Mouse (Mus musculus) CH12.LX (cell line): ENCODE measurements around the gene Cbx1. TPM values are rescaled to one million over a fixed set of nuclear protein-coding genes. Genes with fewer than 3 reads are reported as not detected.
A peak's percentile ranks its signal among the peaks of the same experiment; 100 is the strongest.

Experiments
- DNase-seq: peaks from one replicate; pipeline ENCODE4 v3.0.0-alpha.2; 2013; ENCODE audit errors: extremely low read depth
- H3K27ac ChIP-seq: 2 replicates; pipeline ENCODE4 v1.5.1; 2012; ENCODE audit warnings: low read depth, mild to moderate bottlenecking, control low read depth, moderate library complexity; ENCODE audit not compliant: insufficient read depth
- H3K27me3 ChIP-seq: replicated peaks from 2 replicates; pipeline ENCODE3; 2012; ENCODE audit warnings: inconsistent platforms
- H3K36me3 ChIP-seq, 2 experiments: replicated peaks in 1 of 2; 2 replicates each; pipeline versions ENCODE3 to v1.6.1; 2012; ENCODE audit warnings: inconsistent platforms in 1 of 2, low read length in 1 of 2, mild to moderate bottlenecking in 1 of 2, mixed read lengths in 1 of 2, moderate library complexity in 1 of 2; ENCODE audit not compliant: control insufficient read depth in 1 of 2, insufficient read depth in 1 of 2
- H3K4me1 ChIP-seq, 2 experiments: 2 replicates each; pipeline ENCODE4 v1.6.1; 2012; ENCODE audit warnings: inconsistent platforms in 1 of 2, moderate library complexity in 1 of 2; ENCODE audit not compliant: insufficient read depth in 2 of 2, control insufficient read depth in 1 of 2
- H3K4me2 ChIP-seq: 2 replicates; pipeline ENCODE4 v1.6.1; 2012; ENCODE audit warnings: low read depth, mild to moderate bottlenecking, control low read depth; ENCODE audit not compliant: poor library complexity, insufficient read depth, severe bottlenecking
- H3K4me3 ChIP-seq, 3 experiments: fragments of 150-350 bp in 1 of 3; sonication (generic) in 1 of 3; replicated peaks in 1 of 3; 2 replicates each; pipeline versions ENCODE3 to v1.5.1; 2011 to 2012; ENCODE audit warnings: low read depth in 2 of 3, low read length in 2 of 3, mild to moderate bottlenecking in 2 of 3, moderate library complexity in 2 of 3, control low read depth in 1 of 3, improper control_type of control experiment in 1 of 3, inconsistent platforms in 1 of 3, mixed read lengths in 1 of 3; ENCODE audit not compliant: poor library complexity in 1 of 3
- H3K79me2 ChIP-seq: replicated peaks from 2 replicates; pipeline ENCODE4 v1.6.1; 2012; ENCODE audit warnings: mild to moderate bottlenecking, moderate library complexity; ENCODE audit not compliant: control insufficient read depth, poor library complexity, insufficient read depth, severe bottlenecking; ENCODE audit errors: extremely low read depth
- H3K9ac ChIP-seq: 2 replicates; pipeline ENCODE4 v1.6.1; 2012; ENCODE audit warnings: low read depth, mild to moderate bottlenecking, control low read depth, moderate library complexity; ENCODE audit not compliant: insufficient read depth
- H3K9me3 ChIP-seq: replicated peaks from 2 replicates; pipeline ENCODE3; 2012; ENCODE audit warnings: low read length, inconsistent platforms, mixed read lengths
- CHD2 ChIP-seq: IDR thresholded peaks from 2 replicates; pipeline ENCODE4 v1.6.1; 2011; ENCODE audit warnings: low read length, improper control_type of control experiment
- ELF1 ChIP-seq: IDR thresholded peaks from 2 replicates; pipeline ENCODE4 v1.6.1; 2014; ENCODE audit warnings: low read depth, mild to moderate bottlenecking, inconsistent platforms, low read length, improper control_type of control experiment
- GABPA ChIP-seq: IDR thresholded peaks from 2 replicates; pipeline ENCODE4 v1.6.1; 2012; ENCODE audit warnings: low read depth, low read length, improper control_type of control experiment, inconsistent platforms; ENCODE audit not compliant: insufficient replicate concordance
- IRF4 ChIP-seq: IDR thresholded peaks from 2 replicates; pipeline ENCODE4 v1.6.1; 2014; ENCODE audit warnings: low read depth, mild to moderate bottlenecking, inconsistent platforms, low read length, improper control_type of control experiment
- JUN ChIP-seq: IDR thresholded peaks from 2 replicates; pipeline ENCODE4 v1.6.1; 2011; ENCODE audit warnings: low read depth, mild to moderate bottlenecking, low read length, improper control_type of control experiment, moderate library complexity; ENCODE audit not compliant: insufficient read depth
- MAFK ChIP-seq: IDR thresholded peaks from 2 replicates; pipeline ENCODE4 v1.6.1; 2011; ENCODE audit warnings: low read length, improper control_type of control experiment; ENCODE audit not compliant: insufficient replicate concordance
- MAZ ChIP-seq: IDR thresholded peaks from 2 replicates; pipeline ENCODE4 v1.6.1; 2012; ENCODE audit warnings: low read depth, mild to moderate bottlenecking, inconsistent platforms, low read length, improper control_type of control experiment, moderate library complexity
- MXI1 ChIP-seq: IDR thresholded peaks from 2 replicates; pipeline ENCODE4 v1.6.1; 2011; ENCODE audit warnings: mild to moderate bottlenecking, low read depth, low read length, improper control_type of control experiment
- MYC ChIP-seq: IDR thresholded peaks from 2 replicates; pipeline ENCODE4 v1.6.1; 2011; ENCODE audit warnings: low read depth, mild to moderate bottlenecking, improper control_type of control experiment, low read length
- POLR2AphosphoS2 ChIP-seq: IDR thresholded peaks from 2 replicates; pipeline ENCODE4 v1.6.1; 2011; ENCODE audit warnings: low read depth, low read length, improper control_type of control experiment
- SIN3A ChIP-seq: IDR thresholded peaks from 2 replicates; pipeline ENCODE4 v1.6.1; 2012; ENCODE audit warnings: low read length, improper control_type of control experiment, inconsistent platforms
- ZNF384 ChIP-seq: IDR thresholded peaks from 2 replicates; pipeline ENCODE4 v1.6.1; 2012; ENCODE audit warnings: low read depth, low read length, improper control_type of control experiment, inconsistent platforms
- dilution Hi-C: fragments of 300-500 bp; cut with MboI; formaldehyde crosslinking; loops from 2 replicates; pipeline ENCODE4 v1.14.3; 2020; ENCODE audit warnings: low sequenced_read_pairs; ENCODE audit not compliant: extremely low pct_unique_long_range_greater_than_20kb, extremely low pct_ligation_motif_present
- in situ Hi-C: fragments of 300-500 bp; cut with MboI; formaldehyde crosslinking; loops from 3 replicates; pipeline ENCODE4 v1.14.3; 2019; ENCODE audit warnings: low sequenced_read_pairs, low pct_ligation_motif_present, low pct_unique_long_range_greater_than_20kb, mixed read lengths
- polyA plus RNA-seq: library from polyadenylated mRNA; unstranded; fragments of >175 nt; gene quantifications from 2 replicates; pipeline ENCODE4 v1.2.1, GENCODE M21; 2012; ENCODE audit warnings: low read depth; ENCODE audit not compliant: insufficient read length
- total RNA-seq, 2 experiments: library from RNA; depleted of rRNA; stranded (reverse); fragments of 300-350 nt in 1 of 2; fragments of >200 nt in 1 of 2; gene quantifications; 2 replicates each; pipeline ENCODE4 v1.2.3; 2012 to 2014

The Cbx1 gene
- total and polyA plus RNA-seq, 3 experiments: 115 to 223 (median 144) TPM

DNA sequence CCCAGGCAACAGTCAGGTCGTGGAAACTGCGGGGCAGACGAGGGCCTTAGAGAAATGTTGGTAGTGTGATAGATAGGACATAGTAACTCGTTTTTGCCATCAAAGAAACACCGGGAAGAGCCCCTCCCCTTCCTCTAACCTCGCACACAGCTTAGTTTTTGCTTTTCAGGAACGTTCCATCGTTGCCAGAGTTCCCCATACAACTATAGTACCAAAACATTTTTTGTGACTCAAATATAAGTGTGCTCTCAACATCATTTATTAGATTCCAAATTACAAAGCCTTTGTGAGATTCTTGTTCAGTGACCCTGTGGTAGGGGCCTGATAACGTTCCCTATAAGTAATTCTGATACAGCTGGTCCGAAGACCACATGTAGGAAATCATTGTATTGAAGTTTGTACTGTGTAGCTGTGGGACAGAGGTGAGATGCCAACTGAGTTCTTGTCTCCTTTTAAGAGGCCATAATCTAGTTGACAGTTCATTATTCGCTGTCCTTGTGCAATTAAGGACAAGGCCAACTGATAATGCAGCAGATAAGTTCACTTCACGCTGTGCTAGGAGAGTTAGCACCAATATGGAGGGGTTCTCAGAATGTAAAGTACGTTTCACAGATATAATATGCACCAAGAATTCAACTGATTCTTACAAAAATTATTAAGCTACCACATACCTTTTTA, 41.8 kb downstream of the Cbx1 start:
- H3K4me1 ChIP-seq: peaks cover 15 to 65% of the 10 kb centered on the region in 2 experiments
- peak overlapping the region; percentile 62 to 79 (median 78) for H3K4me3 ChIP-seq
- DNase-seq: no peak
- no peak for TF ChIP-seq MXI1
- peak; percentile 35; the same call in 1 of the 2 replicates for TF ChIP-seq ELF1
- peak; percentile 46; the same call in 1 of the 2 replicates for TF ChIP-seq IRF4
- no peak for TF ChIP-seq GABPA
- peak; percentile 81; the same call in 1 of the 2 replicates for TF ChIP-seq SIN3A
- TF ChIP-seq MYC: 0 out of 2 replicates have a peak, but pooled peaks have one; percentile 38
- peak overlapping the region; percentile 76 for H3K27ac ChIP-seq
- in situ Hi-C loops: no loop called here
- dilution Hi-C loops: no loop called here
- peak overlapping the region; percentile 75 for H3K4me2 ChIP-seq
- no peaks in the 10 kb centered on the region for H3K27me3 ChIP-seq
- H3K79me2 ChIP-seq: peaks cover 35% of the 10 kb centered on the region
- H3K36me3 ChIP-seq: peaks cover 12 to 24% of the 10 kb centered on the region in 2 experiments
- no peaks in the 10 kb centered on the region for H3K9me3 ChIP-seq
- H3K9ac ChIP-seq: peak overlapping the region; percentile 71

GRCm38 (mm10) chr11:96831516-96831915, 42.6 kb downstream of the Cbx1 start:
- Histone ChIP-seq H3K79me2 (peaks cover 26% of the 10 kb centered on the region), H3K9me3 (no peaks in the 10 kb centered on the region), H3K4me1 (peaks cover 11 to 57% of the 10 kb centered on the region in 2 experiments), H3K4me2 (0 out of 2 replicates have a peak overlapping the region, but pooled peaks have one; percentile 11), H3K4me3 (no peak overlapping the region), H3K9ac (no peak overlapping the region), H3K36me3 (peaks cover 8 to 16% of the 10 kb centered on the region in 2 experiments), H3K27me3 (no peaks in the 10 kb centered on the region), H3K27ac (no peak overlapping the region)
- in situ Hi-C loops: no loop called here
- TF ChIP-seq POLR2AphosphoS2 (no peak), IRF4 (no peak), JUN (no peak), CHD2 (no peak)
- no peak for DNase-seq
- dilution Hi-C loops: no loop called here

- H3K9me3 ChIP-seq: no peaks in the 10 kb centered on the region
- dilution Hi-C loops (no loop called here), in situ Hi-C loops (no loop called here)
- no peak overlapping the region for H3K4me3 ChIP-seq
- peaks cover 11 to 55% of the 10 kb centered on the region in 2 experiments for H3K4me1 ChIP-seq
- peaks cover under 1% of the 10 kb centered on the region for H3K27me3 ChIP-seq
- H3K27ac ChIP-seq: peak overlapping the region; percentile 56
- H3K79me2 ChIP-seq: peaks cover 16% of the 10 kb centered on the region
- peak overlapping the region; percentile 77 for H3K4me2 ChIP-seq
- peak; percentile 48 for DNase-seq
- peaks cover 3 to 6% of the 10 kb centered on the region in 2 experiments for H3K36me3 ChIP-seq
- peak; percentile 89 for TF ChIP-seq ZNF384
- TF ChIP-seq MAFK: no peak; the same call in 1 of the 2 replicates
- 0 out of 2 replicates have a peak, but pooled peaks have one; percentile 36 for TF ChIP-seq MAZ
- TF ChIP-seq, all 38 proteins: peak for 2
- peak overlapping the region; percentile 39; the same call in 1 of the 2 replicates for H3K9ac ChIP-seq
Observed at GRCm38 (mm10) chr11:96832541-96832940, 43.6 kb downstream of the Cbx1 start.
